Mouse (Mus musculus): Measurements from ENCODE around the gene Srgn. TPM values are rescaled to one million over a fixed set of nuclear protein-coding genes. Genes with fewer than 3 reads are reported as not detected.

The Srgn gene
- polyA plus RNA-seq, 1 experiment: 19.5 TPM

GRCm38 (mm10) chr10:62530183-62530582, 2.9 kb upstream of the Srgn start:
- DNase-seq (ENCODE audit: low read depth, low spot score): no peak
- 63% methylated on average over 9 of the region's 9 CpGs for WGBS

GRCm38 (mm10) chr10:62522346-62522950, 4.8 kb downstream of the Srgn start:
- 49% methylated on average over 7 of the region's 7 CpGs for WGBS
- DNase-seq (ENCODE audit: low read depth, low spot score): no peak

- WGBS: 52% methylated on average over 4 of the region's 4 CpGs
- no peak for DNase-seq (ENCODE audit: low read depth, low spot score)
These were observed 5.5 kb downstream of the Srgn start for GRCm38 (mm10) chr10:62521763-62522162.

- DNase-seq (ENCODE audit: low read depth, low spot score): no peak
- 57% methylated on average over 2 of the region's 2 CpGs for WGBS
These were observed 6.3 kb downstream of the Srgn start for GRCm38 (mm10) chr10:62520911-62521310.

GRCm38 (mm10) chr10:62517511-62517910, 9.7 kb downstream of the Srgn start:
- WGBS: 81% methylated on average over 6 of the region's 6 CpGs
- DNase-seq (ENCODE audit: low read depth, low spot score): no peak

GRCm38 (mm10) chr10:62512855-62513254, 14.4 kb downstream of the Srgn start:
- 95% methylated on average over 4 of the region's 4 CpGs for WGBS
- DNase-seq (ENCODE audit: low read depth, low spot score): no peak

- WGBS: 63% methylated on average over 6 of the region's 6 CpGs
- no peak for DNase-seq (ENCODE audit: low read depth, low spot score)
These were observed 15.7 kb downstream of the Srgn start for GRCm38 (mm10) chr10:62511528-62511927.

- DNase-seq (ENCODE audit: low read depth, low spot score): no peak
- WGBS: 51% methylated on average over 11 of the region's 11 CpGs
These were observed 18.1 kb downstream of the Srgn start for GRCm38 (mm10) chr10:62509032-62509656.

- 14% methylated on average over 11 of the region's 11 CpGs for WGBS
- DNase-seq (ENCODE audit: low read depth, low spot score): no peak
These were observed 18.8 kb downstream of the Srgn start for GRCm38 (mm10) chr10:62508459-62508858.

- no peak for DNase-seq (ENCODE audit: low read depth, low spot score)
- 11% methylated on average over 18 of the region's 18 CpGs for WGBS
These were observed 19.5 kb downstream of the Srgn start for GRCm38 (mm10) chr10:62507591-62508308.

- 81% methylated on average over 4 of the region's 4 CpGs for WGBS
- no peak for DNase-seq (ENCODE audit: low read depth, low spot score)
These were observed 20.2 kb downstream of the Srgn start for GRCm38 (mm10) chr10:62507071-62507470.

GRCm38 (mm10) chr10:62506019-62506556, 21.2 kb downstream of the Srgn start:
- DNase-seq (ENCODE audit: low read depth, low spot score): no peak
- 61% methylated on average over 17 of the region's 17 CpGs for WGBS

GRCm38 (mm10) chr10:62505224-62505983, 21.8 kb downstream of the Srgn start:
- 71% methylated on average over 9 of the region's 9 CpGs for WGBS
- DNase-seq (ENCODE audit: low read depth, low spot score): no peak

- DNase-seq (ENCODE audit: low read depth, low spot score): no peak
- WGBS: 45% methylated on average over 12 of the region's 12 CpGs
These were observed 23.2 kb downstream of the Srgn start for GRCm38 (mm10) chr10:62503836-62504628.

GRCm38 (mm10) chr10:62503353-62503752, 23.9 kb downstream of the Srgn start:
- DNase-seq (ENCODE audit: low read depth, low spot score): no peak
- WGBS: 29% methylated on average over 4 of the region's 4 CpGs

- DNase-seq (ENCODE audit: low read depth, low spot score): no peak
- 71% methylated on average over 7 of the region's 7 CpGs for WGBS
These were observed 25.3 kb downstream of the Srgn start for GRCm38 (mm10) chr10:62501951-62502350.

GRCm38 (mm10) chr10:62500916-62501615, 26.2 kb downstream of the Srgn start:
- WGBS: 76% methylated on average over 9 of the region's 9 CpGs
- no peak for DNase-seq (ENCODE audit: low read depth, low spot score)

GRCm38 (mm10) chr10:62500088-62500915, 26.9 kb downstream of the Srgn start:
- WGBS: 20% methylated on average over 15 of the region's 15 CpGs
- no peak for DNase-seq (ENCODE audit: low read depth, low spot score)
